Mouse (Mus musculus) midbrain, embryonic 14.5 days (tissue): Measurements from ENCODE around the gene Haghl. TPM values are rescaled to one million over a fixed set of nuclear protein-coding genes. Genes with fewer than 3 reads are reported as not detected.

ENCODE experiments used
- ATAC-seq: fragments of 200-750 bp; cut with Nextera tagmentation; 2 replicates; pipeline ENCODE4 v1.8.0; 2017; ENCODE audit warnings: moderate number of reproducible peaks, moderate library complexity; ENCODE audit not compliant: low FRiP score, low TSS enrichment
- DNase-seq: peaks from one replicate; pipeline ENCODE4 v3.0.0-alpha.2; 2015
- H3K27ac ChIP-seq: fragments of 300-500 bp; sonication (generic); replicated peaks from 2 replicates; pipeline ENCODE4 v1.5.1; 2014; ENCODE audit warnings: mild to moderate bottlenecking, low read depth, low read length, moderate library complexity
- H3K27me3 ChIP-seq: fragments of 300-500 bp; sonication (generic); 2 replicates; pipeline ENCODE4 v1.6.1; 2014; ENCODE audit warnings: low read length, control low read depth, mixed read lengths; ENCODE audit not compliant: control insufficient read depth, insufficient read depth
- H3K36me3 ChIP-seq: fragments of 300-500 bp; sonication (generic); 2 replicates; pipeline ENCODE4 v1.6.1; 2014; ENCODE audit warnings: low read length, control low read depth; ENCODE audit not compliant: control insufficient read depth, insufficient read depth
- H3K4me1 ChIP-seq: fragments of 300-500 bp; sonication (generic); 2 replicates; pipeline ENCODE4 v1.6.1; 2014; ENCODE audit warnings: mild to moderate bottlenecking, antibody characterized with exemption, low read length, control low read depth; ENCODE audit not compliant: control insufficient read depth, insufficient read depth
- H3K4me2 ChIP-seq: fragments of 300-500 bp; sonication (generic); 2 replicates; pipeline ENCODE4 v1.6.1; 2014; ENCODE audit warnings: mild to moderate bottlenecking, low read length, moderate library complexity
- H3K4me3 ChIP-seq: fragments of 300-500 bp; sonication (generic); replicated peaks from 2 replicates; pipeline ENCODE4 v1.5.1; 2014; ENCODE audit warnings: low read depth, low read length
- H3K9ac ChIP-seq: fragments of 300-500 bp; sonication (generic); replicated peaks from 2 replicates; pipeline ENCODE4 v1.6.1; 2014; ENCODE audit warnings: mild to moderate bottlenecking, low read length, moderate library complexity
- H3K9me3 ChIP-seq: fragments of 300-500 bp; sonication (generic); 2 replicates; pipeline ENCODE4 v1.6.1; 2016; ENCODE audit warnings: low read length, control low read depth, mixed read lengths; ENCODE audit not compliant: control insufficient read depth
- WGBS: fragments of 180-500 bp; shearing (Covaris S2); extraction: QIAGEN DNeasy Blood & Tissue Kit; methylation state at CpG from one replicate; pipeline ENCODE4 v1.1.7; 2014; 5-methylcytosine and 5-hydroxymethylcytosine counted together
- polyA plus RNA-seq: library from polyadenylated mRNA; unstranded; fragments of >200 nt; fragmentation: Nextera tagmentation; extraction: Ambion mirVana; gene quantifications from 2 replicates; pipeline ENCODE4 v1.2.1, GENCODE M21; 2014

Haghl gene
- polyA plus RNA-seq, 1 experiment from 2014 or later, result 155 TPM

- DNase-seq (no peak), ATAC-seq (no peak)
- Histone ChIP-seq H3K9ac (no peak overlapping the region), H3K4me3 (no peak overlapping the region), H3K4me2 (no peak overlapping the region), H3K9me3 (no peaks in the 10 kb centered on the region), H3K27me3 (no peaks in the 10 kb centered on the region), H3K36me3 (no peaks in the 10 kb centered on the region), H3K4me1 (no peaks in the 10 kb centered on the region), H3K27ac (no peak overlapping the region)
- WGBS, result 16% methylated on average over 3 of the region's 3 CpGs
Observed at GRCm38 (mm10) chr17:25762591-25762990, 22.9 kb downstream of the Haghl start.

- H3K9ac ChIP-seq, result no peak overlapping the region
- no peak overlapping the region for H3K4me3 ChIP-seq
- H3K9me3 ChIP-seq, result no peaks in the 10 kb centered on the region
- DNase-seq (no peak), ATAC-seq (no peak)
- no peaks in the 10 kb centered on the region for H3K36me3 ChIP-seq
- no peaks in the 10 kb centered on the region for H3K4me1 ChIP-seq
- no peak overlapping the region for H3K27ac ChIP-seq
- no peaks in the 10 kb centered on the region for H3K27me3 ChIP-seq
- H3K4me2 ChIP-seq, result no peak overlapping the region
- WGBS, result 22% methylated on average over 4 of the region's 4 CpGs
Observed at GRCm38 (mm10) chr17:25761561-25761970, 23.9 kb downstream of the Haghl start.

GRCm38 (mm10) chr17:25760148-25760547 lies 25.3 kb downstream of the Haghl start:
- no peaks in the 10 kb centered on the region for H3K4me1 ChIP-seq
- H3K9me3 ChIP-seq, result no peaks in the 10 kb centered on the region
- H3K36me3 ChIP-seq, result no peaks in the 10 kb centered on the region
- no peak overlapping the region for H3K9ac ChIP-seq
- no peak overlapping the region for H3K27ac ChIP-seq
- no peaks in the 10 kb centered on the region for H3K27me3 ChIP-seq
- ATAC-seq (no peak), DNase-seq (no peak)
- H3K4me3 ChIP-seq, result no peak overlapping the region
- H3K4me2 ChIP-seq, result no peak overlapping the region
- 80% methylated on average over 8 of the region's 8 CpGs for WGBS

GRCm38 (mm10) chr17:25757691-25758090 lies 27.8 kb downstream of the Haghl start:
- no peak for ATAC-seq
- 82% methylated on average over 3 of the region's 3 CpGs for WGBS
- no peak overlapping the region for H3K27ac ChIP-seq
- H3K9me3 ChIP-seq, result no peaks in the 10 kb centered on the region
- H3K27me3 ChIP-seq, result no peaks in the 10 kb centered on the region
- no peaks in the 10 kb centered on the region for H3K4me1 ChIP-seq
- no peaks in the 10 kb centered on the region for H3K36me3 ChIP-seq
- H3K9ac ChIP-seq, result no peak overlapping the region
- H3K4me3 ChIP-seq, result no peak overlapping the region
- H3K4me2 ChIP-seq, result no peak overlapping the region
- no peak for DNase-seq

GRCm38 (mm10) chr17:25756378-25757242 lies 28.9 kb downstream of the Haghl start:
- Histone ChIP-seq H3K9ac (no peak overlapping the region), H3K27me3 (no peaks in the 10 kb centered on the region), H3K4me1 (no peaks in the 10 kb centered on the region), H3K4me2 (no peak overlapping the region), H3K4me3 (no peak overlapping the region), H3K36me3 (no peaks in the 10 kb centered on the region), H3K27ac (no peak overlapping the region), H3K9me3 (no peaks in the 10 kb centered on the region)
- ATAC-seq (no peak), DNase-seq (no peak)
- WGBS, result 78% methylated on average over 9 of the region's 9 CpGs

GRCm38 (mm10) chr17:25755627-25756377 lies 29.7 kb downstream of the Haghl start:
- H3K27me3 ChIP-seq, result no peaks in the 10 kb centered on the region
- H3K27ac ChIP-seq, result no peak overlapping the region
- H3K9ac ChIP-seq, result no peak overlapping the region
- WGBS, result 70% methylated on average over 4 of the region's 4 CpGs
- ATAC-seq (no peak), DNase-seq (no peak)
- H3K4me1 ChIP-seq, result no peaks in the 10 kb centered on the region
- no peak overlapping the region for H3K4me2 ChIP-seq
- no peaks in the 10 kb centered on the region for H3K9me3 ChIP-seq
- no peak overlapping the region for H3K4me3 ChIP-seq
- no peaks in the 10 kb centered on the region for H3K36me3 ChIP-seq

- DNase-seq (no peak), ATAC-seq (no peak)
- H3K27ac ChIP-seq, result no peak overlapping the region
- H3K9me3 ChIP-seq, result no peaks in the 10 kb centered on the region
- H3K4me2 ChIP-seq, result no peak overlapping the region
- H3K4me1 ChIP-seq, result no peaks in the 10 kb centered on the region
- no peaks in the 10 kb centered on the region for H3K36me3 ChIP-seq
- no peaks in the 10 kb centered on the region for H3K27me3 ChIP-seq
- WGBS, result 78% methylated on average over 4 of the region's 4 CpGs
- H3K9ac ChIP-seq, result no peak overlapping the region
- H3K4me3 ChIP-seq, result no peak overlapping the region
Observed at GRCm38 (mm10) chr17:25755086-25755485, 30.4 kb downstream of the Haghl start.

- Histone ChIP-seq H3K9me3 (no peaks in the 10 kb centered on the region), H3K4me1 (no peaks in the 10 kb centered on the region), H3K4me3 (no peak within 1 kb of the TSS), H3K4me2 (no peak within 1 kb of the TSS), H3K27ac (no peak within 1 kb of the TSS), H3K27me3 (no peaks in the 10 kb centered on the region), H3K9ac (no peak within 1 kb of the TSS), H3K36me3 (no peaks in the 10 kb centered on the region)
- no peak for DNase-seq
- WGBS, result 87% methylated on average over 9 of the region's 9 CpGs
- ATAC-seq, result no peak
Observed at GRCm38 (mm10) chr17:25754241-25754640, 31.2 kb downstream of the Haghl start, which contains the start of gene Msln. TSS of gene Msln (minus strand) at chr17:25754378.
